Mouse (Mus musculus): ENCODE results near the gene Gm14569. TPM values are rescaled to one million over a fixed set of nuclear protein-coding genes. Genes with fewer than 3 reads are reported as not detected.

Gm14569 gene
- polyA plus RNA-seq, 1 experiment from 2014 or later: not detected

GRCm38 (mm10) chrX:36437932-36438331 lies 53.7 kb downstream of the Gm14569 start:
- no peak overlapping the region for H3K27ac ChIP-seq
- no peaks in the 10 kb centered on the region for H3K4me1 ChIP-seq (replicated peaks)
- H3K4me2 ChIP-seq: no peak overlapping the region
- no peak overlapping the region for H3K9ac ChIP-seq
- WGBS: 89% methylated on average over 1 of the region's 1 CpGs
- H3K4me3 ChIP-seq: no peak overlapping the region
- no peak for ATAC-seq (ENCODE audit: low FRiP score)
- H3K9me3 ChIP-seq: no peaks in the 10 kb centered on the region
- H3K36me3 ChIP-seq: no peaks in the 10 kb centered on the region
- no peaks in the 10 kb centered on the region for H3K27me3 ChIP-seq

GRCm38 (mm10) chrX:36434993-36435392 lies 56.6 kb downstream of the Gm14569 start:
- H3K4me1 ChIP-seq (replicated peaks): no peaks in the 10 kb centered on the region
- no peak overlapping the region for H3K9ac ChIP-seq
- no peak overlapping the region for H3K4me3 ChIP-seq
- H3K4me2 ChIP-seq: no peak overlapping the region
- no peak overlapping the region for H3K27ac ChIP-seq
- ATAC-seq (ENCODE audit: low FRiP score): no peak
- H3K36me3 ChIP-seq: no peaks in the 10 kb centered on the region
- H3K9me3 ChIP-seq: no peaks in the 10 kb centered on the region
- WGBS: 44% methylated on average over 6 of the region's 6 CpGs
- H3K27me3 ChIP-seq: no peaks in the 10 kb centered on the region

GRCm38 (mm10) chrX:36419153-36419552 lies 72.5 kb downstream of the Gm14569 start:
- WGBS: 89% methylated on average over 3 of the region's 3 CpGs

GRCm38 (mm10) chrX:36402316-36402715 lies 89.3 kb downstream of the Gm14569 start:
- Histone ChIP-seq H3K27ac (no peak overlapping the region), H3K27me3 (no peaks in the 10 kb centered on the region), H3K9me3 (no peaks in the 10 kb centered on the region), H3K9ac (no peak overlapping the region), H3K4me2 (no peak overlapping the region), H3K4me1 (replicated peaks) (no peaks in the 10 kb centered on the region), H3K36me3 (no peaks in the 10 kb centered on the region), H3K4me3 (no peak overlapping the region)
- 59% methylated on average over 6 of the region's 6 CpGs for WGBS
- ATAC-seq (ENCODE audit: low FRiP score): no peak

More at GRCm38 (mm10) chrX:36419153-36419552, 72.5 kb downstream of the Gm14569 start:
- H3K36me3 ChIP-seq: no peaks in the 10 kb centered on the region
- no peak for ATAC-seq (ENCODE audit: low FRiP score)
- no peak overlapping the region for H3K9ac ChIP-seq
- H3K4me3 ChIP-seq: no peak overlapping the region
- H3K27ac ChIP-seq: no peak overlapping the region
- no peaks in the 10 kb centered on the region for H3K4me1 ChIP-seq (replicated peaks)
- H3K9me3 ChIP-seq: no peaks in the 10 kb centered on the region
- no peaks in the 10 kb centered on the region for H3K27me3 ChIP-seq
- H3K4me2 ChIP-seq: no peak overlapping the region

- no peak within 1 kb of the TSS for H3K27ac ChIP-seq
- no peaks in the 10 kb centered on the region for H3K36me3 ChIP-seq
- WGBS: 93% methylated on average over 13 of the region's 13 CpGs
- no peaks in the 10 kb centered on the region for H3K4me1 ChIP-seq (replicated peaks)
- ATAC-seq (ENCODE audit: low FRiP score): no peak
- no peak within 1 kb of the TSS for H3K4me3 ChIP-seq
- no peaks in the 10 kb centered on the region for H3K9me3 ChIP-seq
- no peak within 1 kb of the TSS for H3K4me2 ChIP-seq
- H3K9ac ChIP-seq: no peak within 1 kb of the TSS
- H3K27me3 ChIP-seq: no peaks in the 10 kb centered on the region
These were observed 90.7 kb downstream of the Gm14569 start, which contains the start of gene Gm6268 for GRCm38 (mm10) chrX:36400980-36401379. TSS of gene Gm6268 (plus strand) at chrX:36401280.

- Histone ChIP-seq H3K4me1 (replicated peaks) (no peaks in the 10 kb centered on the region), H3K9me3 (no peaks in the 10 kb centered on the region), H3K9ac (no peak overlapping the region), H3K4me2 (no peak overlapping the region), H3K4me3 (no peak overlapping the region), H3K27me3 (no peaks in the 10 kb centered on the region), H3K27ac (no peak overlapping the region), H3K36me3 (no peaks in the 10 kb centered on the region)
- 52% methylated on average over 6 of the region's 6 CpGs for WGBS
- no peak for ATAC-seq (ENCODE audit: low FRiP score)
These were observed 98.4 kb downstream of the Gm14569 start for GRCm38 (mm10) chrX:36393279-36393678.

GRCm38 (mm10) chrX:36392672-36393071 lies 99.0 kb downstream of the Gm14569 start:
- ATAC-seq (ENCODE audit: low FRiP score): no peak
- Histone ChIP-seq H3K4me1 (replicated peaks) (no peaks in the 10 kb centered on the region), H3K4me3 (no peak overlapping the region), H3K27me3 (no peaks in the 10 kb centered on the region), H3K4me2 (no peak overlapping the region), H3K9me3 (no peaks in the 10 kb centered on the region), H3K36me3 (no peaks in the 10 kb centered on the region), H3K27ac (no peak overlapping the region), H3K9ac (no peak overlapping the region)
- 74% methylated on average over 6 of the region's 6 CpGs for WGBS

- no peak for ATAC-seq (ENCODE audit: low FRiP score)
- Histone ChIP-seq H3K4me1 (replicated peaks) (no peaks in the 10 kb centered on the region), H3K9me3 (no peaks in the 10 kb centered on the region), H3K9ac (no peak overlapping the region), H3K27ac (no peak overlapping the region), H3K4me3 (no peak overlapping the region), H3K36me3 (no peaks in the 10 kb centered on the region), H3K4me2 (no peak overlapping the region), H3K27me3 (no peaks in the 10 kb centered on the region)
- WGBS: 81% methylated on average over 2 of the region's 2 CpGs
These were observed 101.1 kb downstream of the Gm14569 start for GRCm38 (mm10) chrX:36390503-36390902.

GRCm38 (mm10) chrX:36389971-36390370 lies 101.7 kb downstream of the Gm14569 start:
- Histone ChIP-seq H3K4me1 (replicated peaks) (no peaks in the 10 kb centered on the region), H3K27ac (no peak overlapping the region), H3K27me3 (no peaks in the 10 kb centered on the region), H3K36me3 (no peaks in the 10 kb centered on the region), H3K9me3 (no peaks in the 10 kb centered on the region), H3K4me3 (no peak overlapping the region), H3K9ac (no peak overlapping the region), H3K4me2 (no peak overlapping the region)
- ATAC-seq (ENCODE audit: low FRiP score): no peak
- 50% methylated on average over 3 of the region's 3 CpGs for WGBS

- Histone ChIP-seq H3K4me1 (replicated peaks) (no peaks in the 10 kb centered on the region), H3K9ac (no peak overlapping the region), H3K27me3 (no peaks in the 10 kb centered on the region), H3K4me2 (no peak overlapping the region), H3K27ac (no peak overlapping the region), H3K4me3 (no peak overlapping the region), H3K9me3 (no peaks in the 10 kb centered on the region), H3K36me3 (no peaks in the 10 kb centered on the region)
- no peak for ATAC-seq (ENCODE audit: low FRiP score)
These were observed 106.3 kb downstream of the Gm14569 start for GRCm38 (mm10) chrX:36385340-36385739.

Small RNA genes within 50 kb of the gene (microRNA-seq; reads per million reads assigned to microRNA genes)
- not detected for gene Gm44485

Other genes starting within 250 kb of the Gm14569 start
- 0.26 and 0.51 TPM in 2 replicates for gene Lonrf3, start 163.5 kb downstream of the Gm14569 start, polyA plus RNA-seq (2015; fragmentation: Nextera tagmentation; extraction: Ambion mirVana)
- gene Gm6268, start 90.5 kb downstream of the Gm14569 start, polyA plus RNA-seq (2015; fragmentation: Nextera tagmentation; extraction: Ambion mirVana): not detected in 2 replicates
- 587 and 603 TPM in 2 replicates for gene Pgrmc1, start 106.4 kb upstream of the Gm14569 start, polyA plus RNA-seq (2015; fragmentation: Nextera tagmentation; extraction: Ambion mirVana)
- 5.6 TPM in 2 replicates for gene Akap17b, start 153.6 kb upstream of the Gm14569 start, polyA plus RNA-seq (2015; fragmentation: Nextera tagmentation; extraction: Ambion mirVana)